Mouse (Mus musculus) liver, embryonic 14.5 days (tissue): ENCODE data around the gene Ier2.

Source experiments
- CTCF ChIP-seq: IDR thresholded peaks from 2 replicates; pipeline ENCODE4 v1.5.1; 2016; ENCODE audit warnings: antibody characterized with exemption, low read depth, control low read depth
- EP300 ChIP-seq: IDR thresholded peaks from 2 replicates; pipeline ENCODE4 v1.6.1; 2016; ENCODE audit warnings: antibody characterized with exemption, low read depth

DNA sequence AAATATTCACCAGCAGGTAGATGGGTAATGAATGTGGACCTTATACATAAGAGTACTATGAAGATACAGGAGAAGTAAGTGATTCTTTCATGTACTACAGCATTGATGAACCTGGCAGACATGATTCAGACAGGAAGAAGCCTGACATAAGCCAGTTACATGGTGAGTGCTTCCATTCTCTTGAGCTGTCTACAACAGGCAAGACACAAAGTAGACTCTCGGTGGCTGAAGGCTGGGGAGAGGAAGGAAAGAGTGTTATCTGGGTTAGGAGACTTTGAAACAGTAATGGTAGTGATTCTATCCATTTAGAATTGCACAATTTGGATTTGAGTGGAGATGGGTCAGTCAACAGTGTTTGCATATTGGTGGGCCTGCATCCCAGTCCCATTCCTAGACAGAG lies 3.7 kb downstream of the Ier2 start:
- TF ChIP-seq CTCF (no peak), EP300 (no peak)
